Mouse (Mus musculus): ENCODE measurements around the gene Itprip.

GRCm38 (mm10) chr19:47854796-47855783, 64.0 kb downstream of the Itprip start, which contains the start of gene Gsto1:
- TF ChIP-seq CTCF (IDR thresholded peaks at IDR 0.05; ENCODE audit: control insufficient read depth, insufficient read depth, insufficient replicate concordance, low read depth, low read length) = no peak
- peak; percentile 67 for TF ChIP-seq POLR2A (IDR thresholded peaks at IDR 0.05; ENCODE audit: control insufficient read depth, low read depth, low read length)
